Mouse (Mus musculus): ENCODE results near the gene Arid1b. TPM values are rescaled to one million over a fixed set of nuclear protein-coding genes. Genes with fewer than 3 reads are reported as not detected.

Arid1b gene
- polyA plus RNA-seq, 1 experiment from 2014 or later = 9.6 TPM

GRCm38 (mm10) chr17:5295086-5295947, 301.2 kb downstream of the Arid1b start:
- Histone ChIP-seq H3K27me3 (ENCODE audit: poor library complexity, severe bottlenecking) (no peaks in the 10 kb centered on the region), H3K4me1 (peaks cover 43% of the 10 kb centered on the region), H3K9me3 (no peaks in the 10 kb centered on the region), H3K4me3 (no peak overlapping the region), H3K36me3 (replicated peaks) (peaks cover 41% of the 10 kb centered on the region), H3K27ac (peak overlapping the region; percentile 67; the same call in 1 of the 2 replicates)
- DNase-seq (ENCODE audit: extremely low spot score, low spot score) = no peak
- 82% methylated on average over 19 of the region's 19 CpGs for WGBS

- no peaks in the 10 kb centered on the region for H3K27me3 ChIP-seq (ENCODE audit: poor library complexity, severe bottlenecking)
Observed at GRCm38 (mm10) chr17:5295948-5296262, 301.8 kb downstream of the Arid1b start.

GRCm38 (mm10) chr17:5297491-5297890, 303.4 kb downstream of the Arid1b start:
- H3K4me1 ChIP-seq = peaks cover 43% of the 10 kb centered on the region
- H3K27me3 ChIP-seq (ENCODE audit: poor library complexity, severe bottlenecking) = no peaks in the 10 kb centered on the region
- WGBS = 90% methylated on average over 4 of the region's 4 CpGs
- no peak overlapping the region for H3K4me3 ChIP-seq
- no peak overlapping the region for H3K27ac ChIP-seq
- DNase-seq (ENCODE audit: extremely low spot score, low spot score) = no peak
- H3K9me3 ChIP-seq = no peaks in the 10 kb centered on the region
- peaks cover 26% of the 10 kb centered on the region for H3K36me3 ChIP-seq (replicated peaks)

More at GRCm38 (mm10) chr17:5295948-5296262, 301.8 kb downstream of the Arid1b start:
- Histone ChIP-seq H3K36me3 (replicated peaks) (peaks cover 35% of the 10 kb centered on the region), H3K9me3 (no peaks in the 10 kb centered on the region), H3K4me3 (no peak overlapping the region), H3K4me1 (peaks cover 43% of the 10 kb centered on the region), H3K27ac (peak overlapping the region; percentile 67; the same call in 1 of the 2 replicates)
- DNase-seq (ENCODE audit: extremely low spot score, low spot score) = no peak
- 85% methylated on average over 7 of the region's 7 CpGs for WGBS

GRCm38 (mm10) chr17:5297984-5298383, 303.9 kb downstream of the Arid1b start:
- H3K36me3 ChIP-seq (replicated peaks) = peaks cover 26% of the 10 kb centered on the region
- H3K9me3 ChIP-seq = no peaks in the 10 kb centered on the region
- no peak for DNase-seq (ENCODE audit: extremely low spot score, low spot score)
- 93% methylated on average over 10 of the region's 10 CpGs for WGBS
- H3K27ac ChIP-seq = no peak overlapping the region
- no peaks in the 10 kb centered on the region for H3K27me3 ChIP-seq (ENCODE audit: poor library complexity, severe bottlenecking)
- H3K4me1 ChIP-seq = peaks cover 43% of the 10 kb centered on the region
- no peak overlapping the region for H3K4me3 ChIP-seq

GRCm38 (mm10) chr17:5298891-5299559, 304.9 kb downstream of the Arid1b start:
- Histone ChIP-seq H3K4me3 (no peak overlapping the region), H3K36me3 (replicated peaks) (peaks cover 26% of the 10 kb centered on the region), H3K27ac (peak overlapping the region; percentile 58; the same call in 1 of the 2 replicates), H3K4me1 (peaks cover 34% of the 10 kb centered on the region), H3K27me3 (ENCODE audit: poor library complexity, severe bottlenecking) (no peaks in the 10 kb centered on the region), H3K9me3 (no peaks in the 10 kb centered on the region)
- no peak for DNase-seq (ENCODE audit: extremely low spot score, low spot score)
- WGBS = 93% methylated on average over 5 of the region's 5 CpGs

GRCm38 (mm10) chr17:5302971-5303746, 309.0 kb downstream of the Arid1b start:
- DNase-seq (ENCODE audit: extremely low spot score, low spot score) = no peak
- 79% methylated on average over 11 of the region's 11 CpGs for WGBS
- no peaks in the 10 kb centered on the region for H3K9me3 ChIP-seq
- no peaks in the 10 kb centered on the region for H3K27me3 ChIP-seq (ENCODE audit: poor library complexity, severe bottlenecking)
- peaks cover 30% of the 10 kb centered on the region for H3K36me3 ChIP-seq (replicated peaks)
- H3K27ac ChIP-seq = no peak overlapping the region
- no peak overlapping the region for H3K4me3 ChIP-seq
- H3K4me1 ChIP-seq = no peaks in the 10 kb centered on the region

GRCm38 (mm10) chr17:5305783-5306477, 311.8 kb downstream of the Arid1b start:
- H3K27ac ChIP-seq = no peak overlapping the region
- no peaks in the 10 kb centered on the region for H3K9me3 ChIP-seq
- H3K27me3 ChIP-seq (ENCODE audit: poor library complexity, severe bottlenecking) = no peaks in the 10 kb centered on the region
- WGBS = 87% methylated on average over 10 of the region's 10 CpGs
- peaks cover 30% of the 10 kb centered on the region for H3K36me3 ChIP-seq (replicated peaks)
- peaks cover 10% of the 10 kb centered on the region for H3K4me1 ChIP-seq
- no peak overlapping the region for H3K4me3 ChIP-seq
- DNase-seq (ENCODE audit: extremely low spot score, low spot score) = no peak

- Histone ChIP-seq H3K4me3 (no peak overlapping the region), H3K9me3 (no peaks in the 10 kb centered on the region), H3K4me1 (peaks cover 20% of the 10 kb centered on the region), H3K27ac (no peak overlapping the region), H3K36me3 (replicated peaks) (peaks cover 50% of the 10 kb centered on the region), H3K27me3 (ENCODE audit: poor library complexity, severe bottlenecking) (no peaks in the 10 kb centered on the region)
- 67% methylated on average over 5 of the region's 5 CpGs for WGBS
- no peak for DNase-seq (ENCODE audit: extremely low spot score, low spot score)
Observed at GRCm38 (mm10) chr17:5309930-5310329, 315.8 kb downstream of the Arid1b start.

- H3K36me3 ChIP-seq (replicated peaks) = peaks cover 47% of the 10 kb centered on the region
- 88% methylated on average over 11 of the region's 11 CpGs for WGBS
- H3K4me3 ChIP-seq = no peak overlapping the region
- no peak overlapping the region for H3K27ac ChIP-seq
- H3K9me3 ChIP-seq = no peaks in the 10 kb centered on the region
- DNase-seq (ENCODE audit: extremely low spot score, low spot score) = no peak
- peaks cover 20% of the 10 kb centered on the region for H3K4me1 ChIP-seq
- H3K27me3 ChIP-seq (ENCODE audit: poor library complexity, severe bottlenecking) = no peaks in the 10 kb centered on the region
Observed at GRCm38 (mm10) chr17:5310425-5310888, 316.3 kb downstream of the Arid1b start.

- DNase-seq (ENCODE audit: extremely low spot score, low spot score) = no peak
- Histone ChIP-seq H3K4me1 (peaks cover 20% of the 10 kb centered on the region), H3K27ac (no peak overlapping the region), H3K36me3 (replicated peaks) (peaks cover 45% of the 10 kb centered on the region), H3K9me3 (no peaks in the 10 kb centered on the region), H3K4me3 (no peak overlapping the region), H3K27me3 (ENCODE audit: poor library complexity, severe bottlenecking) (no peaks in the 10 kb centered on the region)
- WGBS = 92% methylated on average over 7 of the region's 7 CpGs
Observed at GRCm38 (mm10) chr17:5311062-5311461, 316.9 kb downstream of the Arid1b start.

- H3K4me1 ChIP-seq = peaks cover 20% of the 10 kb centered on the region
- no peaks in the 10 kb centered on the region for H3K9me3 ChIP-seq
- no peak overlapping the region for H3K27ac ChIP-seq
- no peak overlapping the region for H3K4me3 ChIP-seq
- H3K27me3 ChIP-seq (ENCODE audit: poor library complexity, severe bottlenecking) = no peaks in the 10 kb centered on the region
- WGBS = 86% methylated on average over 5 of the region's 5 CpGs
- no peak for DNase-seq (ENCODE audit: extremely low spot score, low spot score)
- H3K36me3 ChIP-seq (replicated peaks) = peaks cover 46% of the 10 kb centered on the region
Observed at GRCm38 (mm10) chr17:5312307-5312706, 318.2 kb downstream of the Arid1b start.

GRCm38 (mm10) chr17:5314735-5315134, 320.6 kb downstream of the Arid1b start:
- WGBS = 58% methylated on average over 7 of the region's 7 CpGs
- Histone ChIP-seq H3K36me3 (replicated peaks) (peaks cover 50% of the 10 kb centered on the region), H3K27me3 (ENCODE audit: poor library complexity, severe bottlenecking) (peaks cover 9% of the 10 kb centered on the region; the same call in 1 of the 2 replicates), H3K4me1 (peaks cover 17% of the 10 kb centered on the region), H3K27ac (no peak overlapping the region), H3K4me3 (no peak overlapping the region), H3K9me3 (no peaks in the 10 kb centered on the region)
- DNase-seq (ENCODE audit: extremely low spot score, low spot score) = no peak

Data from forebrain, embryonic 10.5 days (tissue).